Mouse (Mus musculus) CH12.LX (cell line): ENCODE measurements at regions not wholly inside any gene's neighbourhood (a gene's known extent, or its start where the extent isn't known, plus 50 kb on each side); places are given as distances from the start of the nearest gene placed in this dataset.

Experiments
- BHLHE40 ChIP-seq: IDR thresholded peaks from 2 replicates; pipeline ENCODE4 v1.6.1; 2011; ENCODE audit warnings: mild to moderate bottlenecking, low read depth, low read length, improper control_type of control experiment
- CTCF ChIP-seq, 2 experiments: IDR thresholded peaks in 1 of 2; conservative IDR thresholded peaks in 1 of 2; 2 replicates each; pipeline ENCODE4 v1.5.1; 2011 to 2012; ENCODE audit warnings: low read depth in 2 of 2, low read length in 2 of 2, improper control_type of control experiment in 1 of 2, inconsistent platforms in 1 of 2, mild to moderate bottlenecking in 1 of 2, moderate library complexity in 1 of 2
- ELF1 ChIP-seq: IDR thresholded peaks from 2 replicates; pipeline ENCODE4 v1.6.1; 2014; ENCODE audit warnings: low read depth, mild to moderate bottlenecking, inconsistent platforms, low read length, improper control_type of control experiment
- EP300 ChIP-seq: IDR thresholded peaks from 2 replicates; pipeline ENCODE4 v1.6.1; 2011; ENCODE audit warnings: low read length, improper control_type of control experiment
- ETS1 ChIP-seq: conservative IDR thresholded peaks from 2 replicates; pipeline ENCODE4 v1.6.1; 2012; ENCODE audit warnings: low read depth, mild to moderate bottlenecking, inconsistent platforms, low read length, improper control_type of control experiment, moderate library complexity
- POLR2A ChIP-seq: IDR thresholded peaks from 2 replicates; pipeline ENCODE4 v1.6.1; 2011; ENCODE audit warnings: low read depth, mild to moderate bottlenecking, improper control_type of control experiment, low read length
- POLR2AphosphoS2 ChIP-seq: IDR thresholded peaks from 2 replicates; pipeline ENCODE4 v1.6.1; 2011; ENCODE audit warnings: low read depth, low read length, improper control_type of control experiment
- SIN3A ChIP-seq: IDR thresholded peaks from 2 replicates; pipeline ENCODE4 v1.6.1; 2012; ENCODE audit warnings: low read length, improper control_type of control experiment, inconsistent platforms
- TBP ChIP-seq: conservative IDR thresholded peaks from 2 replicates; pipeline ENCODE4 v1.6.1; 2011; ENCODE audit warnings: low read depth, low read length, improper control_type of control experiment
- ZMIZ1 ChIP-seq: IDR thresholded peaks from 2 replicates; pipeline ENCODE4 v1.6.1; 2012; ENCODE audit warnings: low read depth, mild to moderate bottlenecking, inconsistent platforms, low read length, improper control_type of control experiment

GRCm38 (mm10) chr10:14952899-14953478 is 235.0 kb upstream of the Gje1 start:
- no peak for TF ChIP-seq EP300
- TF ChIP-seq POLR2A: no peak
- TF ChIP-seq POLR2AphosphoS2: no peak
- no peak for TF ChIP-seq ETS1
- no peak for TF ChIP-seq CTCF (conservative IDR thresholded peaks at IDR 0.05 in 1 of 2, IDR thresholded peaks at IDR 0.05 in 1 of 2; ENCODE audit: low read depth in 2 of 2, low read length in 2 of 2)
- TF ChIP-seq ZMIZ1: no peak
- TF ChIP-seq SIN3A: no peak
- no peak for TF ChIP-seq TBP
- TF ChIP-seq ELF1: no peak
- TF ChIP-seq BHLHE40: no peak
